Mouse (Mus musculus): Measurements from ENCODE around the gene Arrdc1. TPM values are rescaled to one million over a fixed set of nuclear protein-coding genes. Genes with fewer than 3 reads are reported as not detected.
A peak's percentile ranks its signal among the peaks of the same experiment; 100 is the strongest.
"Not testable (repeated sequence)": the region's sequence is repeated elsewhere in the genome, so short reads cannot be mapped to it uniquely, and the experiment has no call there.

The Arrdc1 gene
- polyA plus RNA-seq (2015; fragmentation: Nextera tagmentation; extraction: Ambion mirVana) = 174 and 180 TPM in 2 replicates

DNA sequence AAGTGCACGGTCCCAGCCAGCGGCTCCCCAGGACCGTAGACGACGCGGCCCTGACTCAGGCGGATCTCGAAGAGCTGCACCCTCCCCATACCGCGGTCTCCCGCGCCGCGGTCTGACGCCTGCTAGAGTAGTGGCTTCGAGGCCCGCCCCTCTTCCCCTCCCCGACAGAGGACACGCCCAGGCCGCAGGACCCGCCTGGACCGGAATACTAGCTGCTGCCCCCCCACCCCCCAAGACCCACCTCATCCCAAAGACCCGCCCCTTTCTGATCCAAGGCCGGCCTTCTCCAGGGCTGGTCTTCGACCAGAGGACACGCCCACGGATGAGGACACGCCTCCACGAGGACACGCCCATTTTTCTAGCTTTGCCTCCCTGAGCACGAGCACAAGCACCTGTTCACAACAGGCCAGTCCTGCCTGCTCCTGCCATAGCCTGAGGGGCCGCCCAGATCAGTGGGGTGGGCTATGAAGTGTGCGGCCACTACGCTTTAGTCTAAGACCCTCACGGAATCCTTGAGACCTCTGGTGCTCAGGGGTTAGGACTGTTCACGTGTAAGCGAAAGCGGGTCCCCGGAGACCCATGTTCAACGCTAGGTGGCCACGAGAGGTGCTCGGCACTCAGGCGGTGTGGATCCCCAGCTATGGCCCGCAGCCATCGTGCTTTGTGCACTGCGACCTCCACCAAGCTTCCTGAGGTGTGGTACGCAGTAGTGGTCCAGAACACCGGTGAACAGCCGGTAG lies at the start of gene Arrdc1:
Gene Arrdc1, minus strand, starts transcription at position 196 of the 740 bp plus-strand sequence.
- 3% methylated on average over 45 of the region's 49 CpGs for WGBS
- peak; percentile 96 for ATAC-seq
- peaks cover 6% of the 10 kb centered on the region for H3K4me1 ChIP-seq (ENCODE audit: insufficient read depth, low read depth, low read length)

DNA sequence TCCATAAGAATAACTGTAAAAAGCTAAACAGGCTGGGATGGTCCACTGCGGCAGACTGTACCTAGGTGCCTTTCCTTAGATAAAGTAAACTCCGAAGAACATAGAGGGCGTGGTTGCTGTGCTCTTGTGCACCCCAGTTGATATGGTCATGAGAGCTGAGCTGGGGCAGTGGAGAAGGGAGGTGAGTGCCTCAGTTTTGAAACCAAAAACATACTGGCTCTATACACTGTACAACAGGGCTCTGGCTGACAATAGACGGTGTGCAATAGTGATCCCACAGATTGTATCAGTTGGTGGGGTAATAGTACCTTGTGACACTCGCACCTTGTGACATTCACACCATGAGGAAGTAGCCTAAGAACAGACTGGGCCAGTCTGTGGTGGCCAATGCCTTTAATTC lies 41.9 kb upstream of the Arrdc1 start:
- Histone ChIP-seq H3K27ac (ENCODE audit: low read length) (0 out of 2 replicates have a peak overlapping the region, but pooled peaks have one; percentile 14), H3K27me3 (replicated peaks; ENCODE audit: insufficient read depth, low read length) (no peaks in the 10 kb centered on the region), H3K9ac (replicated peaks; ENCODE audit: low read depth) (no peak overlapping the region), H3K4me2 (replicated peaks; ENCODE audit: low read depth, low read length) (no peak overlapping the region), H3K4me1 (ENCODE audit: insufficient read depth, low read depth, low read length) (peaks cover 9% of the 10 kb centered on the region; the same call in 1 of the 2 replicates), H3K36me3 (ENCODE audit: insufficient read depth, low read length) (no peaks in the 10 kb centered on the region), H3K4me3 (ENCODE audit: low read depth, low read length) (no peak overlapping the region), H3K9me3 (ENCODE audit: low read length) (no peaks in the 10 kb centered on the region)
- ATAC-seq (no peak), DNase-seq (ENCODE audit: low spot score) (peak; percentile 45)
- TF ChIP-seq CTCF (IDR thresholded peaks at IDR 0.05) (no peak), EP300 (IDR thresholded peaks at IDR 0.05) (no peak)
- 90% methylated on average over 5 of the region's 5 CpGs for WGBS

More for the DNA sequence above, at the start of gene Arrdc1:
- H3K9me3 ChIP-seq (ENCODE audit: low read length) = no peaks in the 10 kb centered on the region
- H3K27ac ChIP-seq (ENCODE audit: low read length) = peak within 1 kb of the TSS; percentile 97
- DNase-seq (ENCODE audit: low spot score) = peak; percentile 98
- no peaks in the 10 kb centered on the region for H3K36me3 ChIP-seq (ENCODE audit: insufficient read depth, low read length)
- H3K4me2 ChIP-seq (replicated peaks; ENCODE audit: low read depth, low read length) = peak within 1 kb of the TSS; percentile 88
- peak within 1 kb of the TSS; percentile 79 for H3K4me3 ChIP-seq (ENCODE audit: low read depth, low read length)
- peak within 1 kb of the TSS; percentile 86 for H3K9ac ChIP-seq (replicated peaks; ENCODE audit: low read depth)
- no peaks in the 10 kb centered on the region for H3K27me3 ChIP-seq (replicated peaks; ENCODE audit: insufficient read depth, low read length)
- TF ChIP-seq CTCF (IDR thresholded peaks at IDR 0.05) = peak; percentile 77
- no peak for TF ChIP-seq EP300 (IDR thresholded peaks at IDR 0.05)

DNA sequence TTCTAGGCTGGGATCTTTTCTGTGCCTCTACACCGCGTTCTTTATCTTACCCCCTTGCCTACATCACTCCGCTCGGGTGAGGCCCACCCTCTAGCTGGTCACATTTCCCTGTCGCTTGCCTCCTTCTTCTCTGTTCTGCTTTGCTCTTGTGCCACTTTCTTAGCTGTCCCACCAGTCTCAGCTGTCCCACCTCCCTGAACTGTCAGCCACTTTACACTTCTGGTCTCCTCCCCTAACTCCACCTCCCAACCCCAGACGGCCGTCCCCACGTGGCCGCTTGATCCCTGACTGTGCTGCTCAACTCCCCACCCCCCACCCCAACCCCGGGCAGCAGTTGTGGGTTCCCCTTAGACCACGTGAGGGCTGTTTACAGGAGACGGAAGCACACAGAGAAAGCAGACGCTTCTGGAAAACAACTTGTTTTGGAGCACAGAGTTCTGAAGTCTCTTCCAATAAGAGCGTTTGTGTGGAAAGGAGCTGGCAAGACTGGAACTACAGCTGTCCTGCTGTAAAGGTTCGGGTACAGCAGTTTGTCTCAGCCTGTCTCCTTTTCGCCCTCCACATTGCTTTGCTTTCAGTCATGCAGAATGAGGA lies 40.7 kb upstream of the Arrdc1 start, which contains the start of gene Pnpla7:
Gene Pnpla7, plus strand, starts transcription at position 330 of the 594 bp plus-strand sequence.
- Histone ChIP-seq H3K4me3 (ENCODE audit: low read depth, low read length) (peak within 1 kb of the TSS; percentile 71), H3K36me3 (ENCODE audit: insufficient read depth, low read length) (no peaks in the 10 kb centered on the region), H3K4me2 (replicated peaks; ENCODE audit: low read depth, low read length) (peak within 1 kb of the TSS; percentile 97), H3K27me3 (replicated peaks; ENCODE audit: insufficient read depth, low read length) (no peaks in the 10 kb centered on the region), H3K4me1 (ENCODE audit: insufficient read depth, low read depth, low read length) (peaks cover 9% of the 10 kb centered on the region; the same call in 1 of the 2 replicates), H3K9ac (replicated peaks; ENCODE audit: low read depth) (peak within 1 kb of the TSS; percentile 76), H3K27ac (ENCODE audit: low read length) (peak within 1 kb of the TSS; percentile 91), H3K9me3 (ENCODE audit: low read length) (no peaks in the 10 kb centered on the region)
- ATAC-seq (peak; percentile 74), DNase-seq (ENCODE audit: low spot score) (peak; percentile 97)
- 1% methylated on average over 16 of the region's 16 CpGs for WGBS
- 0 out of 2 replicates have a peak, but pooled peaks have one; percentile 35 for TF ChIP-seq EP300 (IDR thresholded peaks at IDR 0.05)
- no peak for TF ChIP-seq CTCF (IDR thresholded peaks at IDR 0.05)

DNA sequence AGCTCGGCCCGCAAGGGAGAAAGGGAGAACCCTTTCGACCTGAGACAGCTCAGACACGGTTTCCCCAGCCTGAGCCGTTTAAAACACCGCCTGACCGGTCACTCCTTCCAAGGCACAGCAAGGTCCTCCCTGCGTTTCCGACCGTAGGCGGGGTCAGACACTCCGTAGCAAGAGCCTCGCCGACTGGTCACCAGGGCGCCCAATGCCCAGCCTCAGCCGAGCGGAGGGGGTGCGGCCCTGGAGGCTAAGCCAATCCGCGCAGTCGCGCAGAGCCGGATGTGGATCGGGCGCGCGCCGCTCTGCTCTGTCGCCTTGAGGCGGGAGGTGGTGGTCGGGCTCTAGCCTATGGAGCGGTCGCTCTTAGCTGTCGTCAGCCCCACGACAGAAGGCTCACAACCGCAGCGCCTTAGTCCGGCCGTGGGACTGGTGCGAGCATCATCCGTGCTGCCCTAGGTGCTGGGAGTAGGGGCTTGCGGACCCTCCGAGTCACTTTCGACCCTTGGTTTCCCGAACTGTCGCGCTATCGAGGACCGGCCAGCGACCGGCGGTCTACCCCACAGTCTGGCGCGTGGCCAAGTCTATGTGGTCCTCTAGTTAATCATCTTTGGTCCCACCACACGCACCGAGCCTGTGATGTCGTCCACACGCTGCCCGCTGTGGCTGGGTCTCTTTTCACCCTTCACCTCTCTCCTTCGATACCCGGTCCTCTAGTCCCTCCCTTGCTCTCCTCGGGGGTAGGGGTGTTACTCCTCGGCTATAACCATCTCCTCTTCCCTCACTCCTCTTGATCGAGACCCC lies 40.1 kb upstream of the Arrdc1 start, which contains the start of gene Mrpl41:
Gene Mrpl41, minus strand, starts transcription at position 193 of the 798 bp plus-strand sequence.
- Histone ChIP-seq H3K27me3 (replicated peaks; ENCODE audit: insufficient read depth, low read length) (no peaks in the 10 kb centered on the region), H3K4me1 (ENCODE audit: insufficient read depth, low read depth, low read length) (peaks cover 9% of the 10 kb centered on the region; the same call in 1 of the 2 replicates), H3K9ac (replicated peaks; ENCODE audit: low read depth) (peak within 1 kb of the TSS; percentile 76), H3K4me3 (ENCODE audit: low read depth, low read length) (peak within 1 kb of the TSS; percentile 71), H3K36me3 (ENCODE audit: insufficient read depth, low read length) (no peaks in the 10 kb centered on the region), H3K27ac (ENCODE audit: low read length) (peak within 1 kb of the TSS; percentile 91), H3K9me3 (ENCODE audit: low read length) (no peaks in the 10 kb centered on the region), H3K4me2 (replicated peaks; ENCODE audit: low read depth, low read length) (peak within 1 kb of the TSS; percentile 97)
- ATAC-seq (peak; percentile 98), DNase-seq (ENCODE audit: low spot score) (peak; percentile 99)
- WGBS = 1% methylated on average over 64 of the region's 64 CpGs
- no peak; the same call in 1 of the 2 replicates for TF ChIP-seq CTCF (IDR thresholded peaks at IDR 0.05)
- no peak for TF ChIP-seq EP300 (IDR thresholded peaks at IDR 0.05)

DNA sequence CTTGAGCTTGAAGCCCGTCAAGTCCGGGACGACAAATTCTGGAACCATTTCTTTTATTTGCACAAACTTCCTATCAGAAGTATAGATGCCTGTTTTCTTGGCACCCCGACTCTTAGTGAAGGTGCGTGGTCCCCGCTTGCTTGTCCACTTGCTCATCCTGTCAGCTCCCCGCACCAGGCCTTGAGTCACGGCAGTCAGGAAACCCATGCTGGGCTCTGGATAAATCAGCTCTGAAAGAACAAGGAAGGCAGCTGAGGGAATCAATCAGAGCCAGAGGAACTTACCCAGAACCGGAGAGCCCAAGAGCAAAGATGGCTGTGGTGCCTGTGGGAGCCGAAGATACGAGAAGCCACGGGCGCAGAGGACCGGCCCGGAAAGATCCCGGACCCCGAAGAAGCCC lies 39.4 kb upstream of the Arrdc1 start:
- H3K9me3 ChIP-seq (ENCODE audit: low read length); H3K4me1 ChIP-seq (ENCODE audit: insufficient read depth, low read depth, low read length); H3K27me3 ChIP-seq (replicated peaks; ENCODE audit: insufficient read depth, low read length); H3K36me3 ChIP-seq (ENCODE audit: insufficient read depth, low read length); DNase-seq (ENCODE audit: low spot score); ATAC-seq: not testable (repeated sequence)
- WGBS = 3% methylated on average over 17 of the region's 17 CpGs
- Histone ChIP-seq H3K27ac (ENCODE audit: low read length) (peak overlapping the region; percentile 88), H3K4me3 (ENCODE audit: low read depth, low read length) (peak overlapping the region; percentile 71), H3K4me2 (replicated peaks; ENCODE audit: low read depth, low read length) (peak overlapping the region; percentile 97), H3K9ac (replicated peaks; ENCODE audit: low read depth) (peak overlapping the region; percentile 76)

Measured in lung, postnatal 0 days (tissue).